Mouse (Mus musculus) T-helper 1 cell (primary cell): ENCODE data around the gene Prkag2.

ENCODE experiments used
- in situ Hi-C: fragments of 300-600 bp; cut with MboI, MseI; formaldehyde crosslinking; loops from one replicate; pipeline ENCODE4 v1.15.1; 2025; ENCODE audit warnings: high pct_unique_total_duplicates

Gene Prkag2

DNA sequence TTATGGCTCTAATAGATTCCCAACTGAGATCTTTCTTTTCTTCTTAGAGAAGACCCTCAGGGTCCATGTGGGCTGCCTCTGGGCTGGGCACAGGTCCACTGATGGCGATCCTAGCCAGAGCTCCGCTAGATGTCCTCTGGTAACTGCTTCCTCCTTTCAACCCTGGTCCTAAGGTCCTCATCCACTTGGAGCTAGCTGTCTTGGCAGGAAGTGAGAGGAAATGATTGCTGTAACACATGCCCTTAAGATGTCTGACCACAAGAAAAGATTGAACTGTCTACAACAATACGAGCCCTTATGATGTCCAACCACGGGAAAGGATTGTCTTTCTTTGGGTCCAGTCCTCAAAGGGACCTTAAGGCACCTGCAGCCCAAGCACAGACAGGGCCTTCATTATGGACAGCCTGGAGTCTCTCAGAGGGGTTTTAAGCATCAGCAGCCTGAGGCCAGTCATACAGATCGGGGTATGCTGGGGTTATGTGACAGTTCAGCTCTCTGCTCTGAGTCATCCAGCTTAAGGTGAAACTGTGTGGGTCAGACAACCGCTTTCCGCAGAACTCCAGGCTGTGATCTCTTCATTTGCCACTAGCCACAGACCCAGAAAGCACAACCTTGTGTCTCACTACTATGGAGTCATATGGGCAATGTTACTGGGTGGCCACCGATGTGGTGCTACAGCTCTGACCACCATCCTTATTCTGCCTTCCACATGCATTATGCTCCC lies 129.7 kb downstream of the Prkag2 start:
- in situ Hi-C loops = no loop called here

DNA sequence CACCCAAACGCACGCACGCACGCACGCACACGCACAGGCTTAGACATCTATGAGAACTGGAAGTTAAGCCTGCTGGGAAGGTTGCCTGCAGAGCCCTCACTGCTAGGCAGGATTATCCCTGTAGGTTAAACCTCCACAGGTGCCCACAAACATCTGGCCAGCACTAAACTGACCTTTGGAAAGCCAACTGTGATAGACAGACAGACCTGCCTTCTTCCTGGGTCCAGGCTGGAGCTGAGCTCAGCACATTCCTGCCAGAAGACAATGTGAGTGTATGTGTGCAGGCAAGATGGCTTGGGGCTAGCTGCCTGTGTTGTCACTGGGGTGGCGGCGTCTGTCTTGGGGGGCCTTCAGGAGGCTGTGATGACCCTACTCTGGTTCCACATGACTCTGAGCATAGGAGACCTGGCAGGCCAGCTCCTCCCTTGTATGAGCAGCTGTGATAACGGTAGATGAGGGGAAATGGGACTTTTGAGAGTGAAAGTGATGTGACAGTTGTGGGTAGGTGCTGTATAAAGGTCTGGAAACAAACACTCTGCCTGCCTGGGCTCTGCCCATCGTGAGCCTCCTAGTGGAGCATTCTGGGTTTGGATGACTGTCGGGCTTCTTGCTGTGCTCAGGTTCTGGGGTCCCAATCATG lies 131.1 kb downstream of the Prkag2 start:
- in situ Hi-C loops = no loop called here

DNA sequence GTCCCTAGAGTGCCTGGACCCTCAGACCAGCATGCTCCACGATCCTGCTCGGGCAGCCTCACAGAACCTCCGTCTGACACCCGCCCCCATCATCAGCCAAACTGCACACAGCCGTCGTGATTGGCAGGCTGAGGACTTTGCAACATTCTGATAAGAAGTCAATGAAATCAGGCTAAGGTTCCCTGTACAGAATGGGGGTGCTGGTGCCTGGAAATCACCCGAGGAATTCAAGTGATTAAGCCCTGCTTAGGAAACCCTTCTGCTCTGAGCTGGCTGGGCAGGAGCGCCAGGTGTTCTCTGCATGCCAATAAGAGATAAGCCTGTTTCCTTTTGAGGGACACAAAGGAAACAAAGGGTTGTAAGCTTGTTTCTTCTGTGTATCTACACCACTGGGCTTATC lies 131.7 kb downstream of the Prkag2 start:
- in situ Hi-C loops = no loop called here

- in situ Hi-C loops = no loop called here
Measured at GRCm38 (mm10) chr5:24967898-24968535, 132.4 kb downstream of the Prkag2 start.

GRCm38 (mm10) chr5:24963776-24964175 lies 136.7 kb downstream of the Prkag2 start:
- in situ Hi-C loops = no loop called here

DNA sequence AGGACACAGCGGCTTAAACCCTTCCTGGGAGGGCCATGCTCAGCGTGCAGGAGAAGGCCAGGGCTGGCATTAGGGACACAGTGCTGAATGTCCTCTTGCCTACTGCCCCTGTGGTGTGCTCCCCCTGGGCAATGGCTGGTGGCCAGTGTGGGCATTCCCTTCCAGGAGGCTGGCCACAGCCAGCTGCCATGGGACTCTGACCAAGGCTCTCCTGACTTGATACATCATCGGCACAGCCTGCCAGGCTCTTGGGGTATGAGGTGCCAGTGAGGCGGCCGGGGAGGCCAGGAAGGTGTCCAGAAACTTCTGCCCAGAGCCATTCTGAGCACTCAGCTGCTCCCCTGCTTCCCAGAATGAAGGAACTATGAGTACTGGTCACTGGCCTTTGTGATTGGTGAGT lies 139.7 kb downstream of the Prkag2 start:
- in situ Hi-C loops = no loop called here

DNA sequence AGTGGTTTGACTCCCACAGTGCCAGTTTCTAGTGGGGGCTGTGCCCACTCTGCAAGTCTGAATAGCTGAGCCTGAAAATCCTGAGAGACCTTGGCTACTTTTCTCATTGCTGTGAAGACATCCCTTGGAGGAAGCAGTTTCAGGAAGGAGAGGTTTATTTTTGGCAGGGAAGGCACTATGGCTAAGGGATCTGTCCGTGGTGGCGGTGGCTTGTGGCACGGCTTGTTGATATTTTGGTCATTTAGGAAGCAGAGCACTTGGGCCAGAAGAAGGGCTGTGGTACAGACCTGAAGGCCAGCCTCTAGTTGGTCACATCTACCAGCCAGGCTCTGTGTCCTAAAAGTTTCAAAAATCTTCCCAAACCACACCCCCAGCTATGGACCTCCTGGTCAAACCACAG lies 140.7 kb downstream of the Prkag2 start:
- in situ Hi-C loops = no loop called here

- in situ Hi-C loops = no loop called here
Measured at GRCm38 (mm10) chr5:24958596-24958995, 141.8 kb downstream of the Prkag2 start.

DNA sequence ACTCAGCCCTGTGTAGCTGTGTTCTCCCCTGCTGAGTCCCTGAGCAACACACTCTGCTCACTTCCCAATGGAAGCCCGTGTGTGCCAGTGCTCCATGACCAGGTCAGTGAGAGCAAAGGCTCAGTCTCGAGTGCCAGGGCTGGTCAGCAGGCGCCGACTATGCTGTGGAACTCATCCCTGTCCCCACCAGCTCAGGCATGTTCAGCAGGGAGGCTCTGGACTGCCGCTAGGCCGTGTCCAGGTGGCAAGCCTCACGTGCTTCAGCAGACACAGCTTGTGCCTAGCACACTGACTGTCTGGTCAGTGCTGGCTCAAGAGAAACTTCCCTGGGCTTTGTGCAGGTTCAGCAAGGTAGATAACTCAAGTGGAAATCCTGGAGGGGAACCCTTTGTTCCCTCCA lies 143.6 kb downstream of the Prkag2 start:
- in situ Hi-C loops = no loop called here

DNA sequence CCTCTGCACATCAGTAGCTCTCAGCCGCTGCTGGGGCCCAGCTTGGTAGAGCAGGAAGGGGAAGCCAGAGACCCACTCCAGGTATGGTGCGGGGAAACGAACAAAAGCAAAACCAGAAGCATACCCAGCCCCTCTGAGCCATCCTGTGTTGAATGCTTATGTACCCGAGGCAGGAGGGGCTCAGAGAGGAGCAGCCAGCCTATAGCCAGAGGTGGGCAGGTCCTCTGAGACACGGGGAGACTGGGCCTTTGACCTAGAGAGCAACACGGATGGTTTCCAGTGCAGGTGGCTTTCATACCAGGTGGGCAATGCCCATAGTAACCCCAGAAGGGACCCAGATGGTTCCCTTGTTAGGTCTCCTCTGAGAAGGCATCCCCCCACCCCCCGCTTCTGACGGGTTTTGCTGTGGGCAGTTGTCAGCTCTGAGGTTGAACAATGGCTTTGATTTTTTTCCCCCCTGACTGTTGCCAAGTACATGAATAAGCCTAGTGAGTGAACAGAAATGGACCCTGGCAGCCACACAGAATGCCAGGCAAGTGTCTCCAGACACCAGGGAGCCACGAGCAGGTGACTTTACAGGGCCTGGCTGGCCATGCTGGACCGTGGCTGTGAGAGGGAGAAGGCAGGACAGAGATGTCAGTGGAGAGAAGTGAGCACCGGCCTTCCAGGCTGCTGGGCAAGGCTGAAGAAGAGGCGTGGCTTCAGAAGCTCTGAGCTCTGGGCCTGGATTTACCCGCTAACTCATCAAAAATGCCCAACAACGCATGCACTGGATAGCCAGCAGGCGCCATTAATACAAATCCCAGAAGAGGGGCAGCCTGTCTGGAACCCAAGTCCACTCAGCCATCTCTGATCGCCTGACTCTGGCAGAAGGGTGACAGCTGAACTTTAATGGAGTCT lies 147.3 kb downstream of the Prkag2 start:
- in situ Hi-C loops = no loop called here

DNA sequence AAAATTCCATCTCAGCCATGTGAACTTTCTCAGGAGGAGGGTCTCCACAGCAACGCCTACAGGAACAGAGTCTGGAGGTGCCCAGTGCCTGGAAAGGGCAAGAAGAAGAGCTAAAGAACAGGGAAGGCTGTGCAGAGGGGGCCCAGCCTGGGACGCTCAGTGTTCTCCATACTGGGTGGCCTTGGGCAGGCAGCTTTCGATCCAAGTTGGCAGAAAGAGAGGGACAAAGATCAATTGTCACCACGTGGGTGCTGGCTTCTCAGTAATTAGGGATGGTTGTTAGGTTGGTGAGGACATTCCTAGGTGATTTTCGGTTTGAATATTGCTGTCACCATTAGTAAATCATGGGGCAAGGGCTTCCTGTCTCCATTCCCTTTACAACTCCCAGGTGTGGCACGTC lies 148.2 kb downstream of the Prkag2 start:
- in situ Hi-C loops = no loop called here

DNA sequence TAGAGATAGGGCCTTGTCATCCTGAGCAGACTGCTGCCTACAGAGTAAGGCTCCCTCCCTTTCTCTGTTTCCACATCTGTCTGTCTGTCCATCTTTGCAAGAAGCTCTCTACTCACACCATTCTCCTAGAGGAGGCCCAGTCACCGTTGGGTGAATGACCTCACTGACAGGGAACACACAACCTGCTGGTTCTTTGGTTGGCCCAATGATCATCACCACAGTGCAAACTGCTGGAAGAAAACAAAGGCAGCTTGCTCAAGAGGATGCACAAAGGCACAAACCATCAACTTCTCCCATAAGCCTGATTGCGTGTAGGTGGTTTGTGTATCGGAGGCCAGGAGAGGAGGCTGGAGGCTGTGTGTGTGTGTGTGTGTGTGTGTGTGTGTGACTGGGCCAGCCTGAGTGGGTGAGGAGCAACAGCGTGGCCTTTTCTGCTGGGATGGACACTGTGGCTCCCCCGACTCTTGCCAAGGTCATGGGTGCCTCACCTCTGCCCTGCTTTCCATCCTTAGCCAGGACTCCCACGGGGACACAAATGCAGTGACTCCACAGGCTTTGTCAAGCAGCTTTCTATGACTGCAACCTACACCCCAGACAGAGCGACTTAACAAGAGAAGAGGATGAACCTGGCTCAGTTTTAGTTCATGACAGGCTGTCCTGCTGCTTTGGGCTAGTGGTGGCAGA lies 149.4 kb downstream of the Prkag2 start:
- in situ Hi-C loops = no loop called here

GRCm38 (mm10) chr5:24950039-24950438 lies 150.4 kb downstream of the Prkag2 start:
- in situ Hi-C loops = no loop called here

DNA sequence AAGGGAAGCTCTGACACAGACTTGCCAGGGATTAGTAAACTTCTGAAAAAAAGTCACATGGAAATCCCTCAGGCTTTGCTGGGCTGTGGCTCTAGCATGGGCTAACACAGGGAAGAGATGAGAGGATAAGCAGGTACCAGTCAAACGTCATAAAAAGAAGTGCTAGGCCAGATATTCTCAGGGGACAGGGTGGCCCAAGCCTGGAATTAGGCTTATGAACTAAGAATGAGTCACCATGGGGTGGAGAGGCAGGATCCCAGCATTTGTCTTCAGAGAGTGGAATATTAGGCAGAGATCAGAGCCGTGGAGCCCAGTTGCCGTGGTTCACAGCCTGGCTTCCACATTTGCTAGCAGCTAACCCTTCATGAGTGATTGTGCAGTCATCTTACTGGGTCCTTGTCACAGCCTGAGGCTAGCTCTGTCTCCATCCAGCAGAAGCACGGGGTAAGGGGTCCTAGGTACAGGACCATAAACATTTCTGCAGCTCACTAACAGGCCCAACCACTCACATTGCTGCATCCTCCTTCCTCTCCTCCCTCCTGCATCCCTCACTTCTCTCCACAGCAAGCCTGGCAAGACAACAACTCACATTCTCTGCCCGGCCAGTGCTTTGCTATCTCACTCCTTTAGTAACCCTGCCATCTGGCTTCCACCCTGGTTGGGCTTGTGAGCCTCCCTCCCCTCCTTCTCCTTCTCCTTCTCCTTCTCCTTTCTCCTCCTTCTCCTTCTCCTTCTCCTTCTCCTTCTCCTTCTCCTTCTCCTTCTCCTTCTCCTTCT lies 162.2 kb downstream of the Prkag2 start:
- in situ Hi-C loops = no loop called here

- in situ Hi-C loops = no loop called here
Measured at GRCm38 (mm10) chr5:24936451-24936850, 164.0 kb downstream of the Prkag2 start.

DNA sequence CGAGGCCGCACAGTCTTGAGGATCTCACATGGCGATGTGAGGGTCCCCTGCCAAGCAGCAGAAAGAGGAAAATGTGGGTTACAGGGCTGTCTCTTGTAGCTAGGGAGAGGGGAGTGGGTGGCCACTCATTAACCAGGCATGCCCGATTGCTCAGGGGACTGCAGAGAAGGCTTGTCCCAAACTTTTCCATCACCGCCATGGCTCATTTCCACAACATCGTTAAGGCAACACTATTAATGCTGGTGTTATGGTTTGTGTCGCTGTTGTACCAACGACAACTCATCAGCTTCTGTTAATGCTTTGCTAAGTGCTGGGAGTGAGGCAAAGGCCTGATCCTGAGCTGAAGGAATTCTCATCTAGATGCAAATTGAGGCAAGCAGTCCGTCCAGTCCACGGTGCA lies 165.0 kb downstream of the Prkag2 start:
- in situ Hi-C loops = no loop called here

DNA sequence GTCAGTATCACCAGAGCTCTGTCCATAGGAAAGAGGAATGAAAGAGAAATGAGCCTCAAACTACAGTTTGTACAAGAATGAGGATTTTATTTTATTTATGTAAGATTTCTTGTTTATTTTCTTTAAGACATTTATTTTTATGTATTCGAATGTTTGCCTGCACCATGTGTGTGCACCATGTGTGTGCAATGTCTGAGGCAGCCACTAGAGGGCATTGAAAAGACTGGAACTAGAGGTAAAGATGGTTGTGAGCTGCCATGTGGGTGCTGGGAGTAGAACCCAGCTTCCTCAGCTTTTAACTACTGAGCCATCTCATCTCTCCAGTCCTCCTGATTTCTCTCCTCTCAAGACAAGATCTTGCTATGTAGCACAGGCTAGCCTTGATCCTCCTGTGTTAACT lies 166.7 kb downstream of the Prkag2 start:
- in situ Hi-C loops = no loop called here

DNA sequence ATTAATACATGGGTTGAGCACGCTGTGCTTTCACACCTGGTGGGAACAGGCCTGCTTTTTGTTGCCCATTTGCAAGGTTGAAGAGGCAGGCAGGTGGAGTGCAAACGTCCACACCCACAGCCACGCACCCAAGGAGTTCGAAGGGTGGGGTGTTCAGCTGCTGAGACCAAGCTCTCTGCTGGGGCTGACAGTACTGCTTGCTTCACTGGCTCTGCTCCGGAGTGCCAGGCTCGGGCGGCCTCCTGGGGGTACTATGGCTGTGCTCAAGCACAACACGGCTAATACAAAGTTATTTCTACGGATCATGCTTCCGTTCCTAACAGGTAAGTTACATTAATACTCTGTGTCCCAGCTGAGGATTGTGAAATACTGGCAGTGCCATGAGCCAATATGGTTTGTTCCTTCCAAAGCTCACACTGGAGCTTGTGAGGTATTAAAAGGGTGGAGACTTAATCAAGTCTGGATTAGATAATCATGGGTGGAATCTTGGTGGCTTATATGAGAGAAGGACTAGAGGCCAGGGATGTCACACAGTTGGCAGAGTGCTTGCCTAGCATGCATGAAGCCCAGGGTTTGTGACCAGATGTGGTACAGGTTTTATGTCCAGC lies 168.8 kb downstream of the Prkag2 start:
- in situ Hi-C loops = no loop called here

GRCm38 (mm10) chr5:24930831-24931577 lies 169.4 kb downstream of the Prkag2 start:
- in situ Hi-C loops = no loop called here

- in situ Hi-C loops = no loop called here
Measured at GRCm38 (mm10) chr5:24928816-24929215, 171.6 kb downstream of the Prkag2 start.
